Mouse (Mus musculus): ENCODE results near the gene Hes7.

Gene Hes7

GRCm38 (mm10) chr11:69133923-69134621 lies 13.9 kb downstream of the Hes7 start:
- CTCF ChIA-PET: interaction anchor here (1.2 kb wide), 1 partner anchor 12 kb away, joined by 3 read pairs; no protein-coding TSS in a partner anchor

- CTCF ChIA-PET: interaction anchor here (1.2 kb wide), 1 partner anchor 11 kb away, joined by 3 read pairs; no protein-coding TSS in a partner anchor
Observed at GRCm38 (mm10) chr11:69134622-69134968, 14.4 kb downstream of the Hes7 start.

- CTCF ChIA-PET: no interaction called here
Observed at GRCm38 (mm10) chr11:69135361-69135760, 15.2 kb downstream of the Hes7 start.

DNA sequence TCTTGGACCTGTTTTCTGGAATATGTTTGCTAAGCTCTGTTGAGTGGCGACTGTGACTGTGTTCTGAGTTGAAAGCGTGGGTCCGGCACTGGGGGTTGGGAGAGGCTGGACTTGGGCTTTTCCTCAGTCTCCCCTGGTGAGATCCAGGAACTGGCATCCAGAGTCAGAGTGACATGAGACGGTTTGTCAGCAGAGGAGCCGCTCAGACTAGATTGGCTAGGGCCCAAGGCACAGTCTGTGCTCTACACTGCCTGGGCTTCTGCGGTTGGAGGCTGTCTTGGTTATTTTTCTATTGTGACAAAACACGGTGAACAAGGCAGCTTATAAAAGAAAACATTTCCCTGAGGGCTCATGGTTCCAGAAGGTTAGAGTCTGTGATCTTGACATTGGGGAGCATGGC lies 27.3 kb downstream of the Hes7 start:
- CTCF ChIA-PET: interaction anchor here (0.8 kb wide), 1 partner anchor 104 kb away, joined by 4 read pairs; no protein-coding TSS in a partner anchor

GRCm38 (mm10) chr11:69148451-69148960 lies 28.3 kb downstream of the Hes7 start:
- CTCF ChIA-PET: no interaction called here

DNA sequence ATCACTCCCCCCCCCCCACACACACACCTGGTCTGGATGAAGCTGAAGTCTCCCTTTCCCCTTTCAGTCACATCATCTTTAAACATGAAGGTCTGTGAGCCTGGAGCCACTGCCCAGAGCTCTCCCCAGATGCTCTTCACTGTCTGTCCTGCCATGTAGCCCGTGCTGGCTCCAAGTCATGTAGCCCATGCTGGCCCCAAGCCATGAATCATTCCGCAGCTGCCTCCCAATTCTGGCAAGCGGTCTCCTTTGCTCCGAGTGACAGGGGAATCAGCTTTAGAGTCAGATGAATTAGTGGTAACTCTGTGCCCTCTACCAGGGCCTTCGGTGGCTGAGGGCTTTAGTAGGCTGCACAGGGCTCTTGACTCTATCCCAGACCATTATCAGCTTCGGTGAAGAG lies 29.5 kb downstream of the Hes7 start:
- CTCF ChIA-PET: interaction anchor here (0.6 to 0.7 kb wide), 2 partner anchors 13 to 146 kb away, joined by 7 to 10 read pairs; no protein-coding TSS in a partner anchor

DNA sequence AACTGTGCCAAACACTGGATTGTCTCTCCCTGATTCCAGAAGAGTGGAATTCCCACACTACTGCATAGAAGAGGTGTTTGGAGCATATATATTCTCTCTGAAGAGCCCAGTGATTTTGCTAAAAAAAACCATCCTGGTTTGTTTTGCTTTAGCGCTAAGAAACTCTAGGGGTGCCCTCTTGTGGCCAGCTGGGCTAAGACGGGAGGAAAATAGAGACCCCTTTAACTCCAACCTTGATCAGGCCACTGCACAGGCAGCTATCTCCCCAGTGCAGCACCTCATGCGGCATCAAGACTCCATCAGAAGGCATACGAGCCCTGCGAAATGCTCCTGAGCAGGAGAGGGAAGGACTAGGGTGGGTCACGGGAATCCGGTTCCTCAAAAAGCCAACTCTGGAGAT lies 30.2 kb downstream of the Hes7 start:
- CTCF ChIA-PET: interaction anchor here (0.6 to 0.7 kb wide), 3 partner anchors 68 to 232 kb away, joined by 3 to 4 read pairs (median 3); no protein-coding TSS in a partner anchor

DNA sequence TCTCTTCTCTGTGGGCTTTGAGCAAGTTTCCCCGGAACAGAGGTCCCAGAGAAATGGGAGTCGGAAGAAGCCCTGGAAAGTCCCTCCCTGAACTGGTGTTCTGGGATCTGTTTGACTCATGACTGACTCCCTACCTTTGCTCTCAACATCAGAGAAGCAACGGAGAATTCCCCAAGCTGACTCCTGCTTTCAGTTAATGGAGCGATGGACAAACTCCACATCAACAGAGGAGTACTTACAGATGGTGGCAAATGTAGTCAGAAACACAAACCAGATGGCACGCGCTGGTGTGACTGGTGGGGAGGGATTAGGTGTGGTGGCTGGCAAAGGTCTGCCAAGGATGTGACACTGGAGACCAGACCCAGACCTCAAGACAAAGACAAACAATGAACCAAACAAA lies 30.8 kb downstream of the Hes7 start:
- CTCF ChIA-PET: interaction anchor here (0.7 kb wide), 1 partner anchor 233 kb away, joined by 3 read pairs; no protein-coding TSS in a partner anchor

GRCm38 (mm10) chr11:69153831-69154230 lies 33.6 kb downstream of the Hes7 start:
- CTCF ChIA-PET: no interaction called here

GRCm38 (mm10) chr11:69155351-69155750 lies 35.1 kb downstream of the Hes7 start:
- CTCF ChIA-PET: no interaction called here

DNA sequence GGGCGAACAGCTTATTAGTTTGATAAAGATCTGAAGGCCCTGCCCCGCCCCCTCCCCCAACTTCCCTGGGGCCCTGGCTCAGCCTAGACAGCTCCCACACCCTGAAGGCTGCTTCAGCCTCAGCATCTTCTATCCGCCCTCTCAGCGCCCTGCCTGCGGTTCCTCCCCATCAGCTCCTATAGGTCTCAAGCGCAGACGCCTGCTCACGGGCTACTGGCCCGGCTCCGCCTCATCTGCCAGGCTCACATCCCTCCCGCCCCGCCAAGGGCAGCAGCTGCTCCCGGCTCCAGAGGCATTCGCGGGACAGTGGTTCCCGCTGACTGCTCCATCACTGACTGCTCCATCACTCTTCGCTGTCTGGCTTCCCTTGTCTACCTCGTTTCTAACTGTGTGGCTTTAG lies 36.6 kb downstream of the Hes7 start, which contains the start of gene Alox12b:
Alox12b (plus strand) TSS at position 190 of the 400 bp plus-strand sequence.
- CTCF ChIA-PET: interaction anchor here (0.8 kb wide), 1 partner anchor 99 kb away, joined by 11 read pairs; no protein-coding TSS in a partner anchor

GRCm38 (mm10) chr11:69169313-69169712 lies 49.1 kb downstream of the Hes7 start:
- CTCF ChIA-PET: no interaction called here

DNA sequence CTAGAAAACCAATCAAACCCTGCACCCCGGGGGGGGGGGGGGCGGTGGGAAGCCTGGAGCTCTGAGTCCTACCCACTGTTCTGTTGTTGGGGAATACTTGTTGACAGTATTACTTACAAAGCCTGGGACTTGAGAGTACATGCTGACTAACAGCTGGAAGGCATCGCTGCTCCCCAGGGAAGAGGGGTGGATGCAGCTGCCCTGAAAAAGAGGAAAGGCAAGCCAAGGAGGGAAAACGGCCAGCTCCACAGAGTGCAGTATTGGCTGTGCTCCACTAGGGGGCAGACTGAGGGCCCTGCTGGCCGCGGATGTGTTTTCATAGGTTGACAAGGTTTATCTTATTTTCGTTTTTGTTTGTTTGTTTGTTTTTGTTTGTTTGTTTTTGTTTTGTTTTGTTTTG lies 51.4 kb downstream of the Hes7 start:
- CTCF ChIA-PET: interaction anchor here (0.6 kb wide), 1 partner anchor 46 kb away, joined by 3 read pairs; no protein-coding TSS in a partner anchor

DNA sequence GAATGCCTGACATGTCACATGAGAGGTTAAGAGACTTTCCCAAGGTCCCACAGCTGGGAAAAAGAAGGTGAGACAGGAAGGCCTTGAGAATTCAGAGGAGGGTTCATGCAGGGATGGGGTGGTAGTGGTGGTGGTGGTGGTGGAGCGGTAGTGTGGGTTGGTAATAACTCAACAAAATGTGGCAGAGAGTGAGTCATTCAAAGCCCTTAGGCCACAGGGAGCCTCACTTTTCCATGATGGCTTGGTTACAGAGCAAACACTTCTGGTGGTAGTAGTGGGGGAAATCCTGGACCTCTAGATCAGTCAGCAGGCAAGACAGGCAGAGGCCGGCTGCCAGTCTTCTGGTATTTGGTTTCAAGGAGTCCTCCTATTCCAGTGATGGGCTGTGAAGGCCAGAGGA lies 52.4 kb downstream of the Hes7 start:
- CTCF ChIA-PET: no interaction called here

Measured in spleen, embryonic (tissue).